Mouse (Mus musculus): ENCODE data around the gene Stk40. TPM values are rescaled to one million over a fixed set of nuclear protein-coding genes. Genes with fewer than 3 reads are reported as not detected.

Gene Stk40
- total and polyA plus RNA-seq, 2 experiments from 2014 or later = 19.7 to 23.3 TPM

GRCm38 (mm10) chr4:126152864-126153263, 49.1 kb downstream of the Stk40 start:
- H3K27ac ChIP-seq = no peak overlapping the region
- no peaks in the 10 kb centered on the region for H3K36me3 ChIP-seq (ENCODE audit: insufficient read depth, low read length)
- no peak for ATAC-seq
- 60% methylated on average over 14 of the region's 14 CpGs for WGBS
- no peak overlapping the region for H3K4me2 ChIP-seq (ENCODE audit: low read depth, low read length)
- H3K27me3 ChIP-seq (ENCODE audit: insufficient read depth, low read length) = no peaks in the 10 kb centered on the region
- H3K9ac ChIP-seq (replicated peaks; ENCODE audit: low read length) = no peak overlapping the region
- no peak for DNase-seq (ENCODE audit: low spot score)
- peaks cover 3% of the 10 kb centered on the region; the same call in 1 of the 2 replicates for H3K4me1 ChIP-seq (ENCODE audit: insufficient read depth, low read length)
- no peaks in the 10 kb centered on the region for H3K9me3 ChIP-seq (ENCODE audit: low read length)
- no peak overlapping the region for H3K4me3 ChIP-seq (ENCODE audit: low read length)
- TF ChIP-seq CTCF (IDR thresholded peaks at IDR 0.05; ENCODE audit: low read depth) = no peak

- Histone ChIP-seq H3K27me3 (ENCODE audit: insufficient read depth, low read length) (no peaks in the 10 kb centered on the region), H3K9ac (replicated peaks; ENCODE audit: low read length) (no peak overlapping the region), H3K27ac (peak overlapping the region; percentile 46; the same call in 1 of the 2 replicates), H3K9me3 (ENCODE audit: low read length) (no peaks in the 10 kb centered on the region), H3K36me3 (ENCODE audit: insufficient read depth, low read length) (no peaks in the 10 kb centered on the region), H3K4me1 (ENCODE audit: insufficient read depth, low read length) (no peaks in the 10 kb centered on the region), H3K4me3 (ENCODE audit: low read length) (no peak overlapping the region), H3K4me2 (ENCODE audit: low read depth, low read length) (no peak overlapping the region)
- DNase-seq (ENCODE audit: low spot score) (no peak), ATAC-seq (no peak)
- no peak for TF ChIP-seq CTCF (IDR thresholded peaks at IDR 0.05; ENCODE audit: low read depth)
- WGBS = 68% methylated on average over 4 of the region's 4 CpGs
Measured at GRCm38 (mm10) chr4:126155183-126155582, 51.4 kb downstream of the Stk40 start.

GRCm38 (mm10) chr4:126155869-126156268, 52.1 kb downstream of the Stk40 start:
- WGBS = 74% methylated on average over 2 of the region's 2 CpGs
- no peaks in the 10 kb centered on the region for H3K27me3 ChIP-seq (ENCODE audit: insufficient read depth, low read length)

GRCm38 (mm10) chr4:126156617-126157016, 52.9 kb downstream of the Stk40 start:
- WGBS = 53% methylated on average over 5 of the region's 5 CpGs
- no peak for ATAC-seq
- Histone ChIP-seq H3K9ac (replicated peaks; ENCODE audit: low read length) (no peak overlapping the region), H3K9me3 (ENCODE audit: low read length) (no peaks in the 10 kb centered on the region), H3K4me2 (ENCODE audit: low read depth, low read length) (no peak overlapping the region), H3K27me3 (ENCODE audit: insufficient read depth, low read length) (no peaks in the 10 kb centered on the region), H3K4me3 (ENCODE audit: low read length) (no peak overlapping the region), H3K36me3 (ENCODE audit: insufficient read depth, low read length) (no peaks in the 10 kb centered on the region), H3K27ac (no peak overlapping the region), H3K4me1 (ENCODE audit: insufficient read depth, low read length) (no peaks in the 10 kb centered on the region)
- no peak for DNase-seq (ENCODE audit: low spot score)
- peak; percentile 72 for TF ChIP-seq CTCF (IDR thresholded peaks at IDR 0.05; ENCODE audit: low read depth)

More at GRCm38 (mm10) chr4:126155869-126156268, 52.1 kb downstream of the Stk40 start:
- Histone ChIP-seq H3K4me3 (ENCODE audit: low read length) (no peak overlapping the region), H3K4me2 (ENCODE audit: low read depth, low read length) (no peak overlapping the region), H3K9me3 (ENCODE audit: low read length) (no peaks in the 10 kb centered on the region), H3K36me3 (ENCODE audit: insufficient read depth, low read length) (no peaks in the 10 kb centered on the region), H3K27ac (peak overlapping the region; percentile 46; the same call in 1 of the 2 replicates), H3K9ac (replicated peaks; ENCODE audit: low read length) (no peak overlapping the region), H3K4me1 (ENCODE audit: insufficient read depth, low read length) (no peaks in the 10 kb centered on the region)
- no peak for TF ChIP-seq CTCF (IDR thresholded peaks at IDR 0.05; ENCODE audit: low read depth)
- ATAC-seq = no peak
- DNase-seq (ENCODE audit: low spot score) = no peak

- peak; percentile 43 for TF ChIP-seq CTCF (IDR thresholded peaks at IDR 0.05; ENCODE audit: low read depth)
Measured at GRCm38 (mm10) chr4:126157562-126157961, 53.8 kb downstream of the Stk40 start.

GRCm38 (mm10) chr4:126159455-126159854, 55.7 kb downstream of the Stk40 start:
- no peak overlapping the region for H3K9ac ChIP-seq (replicated peaks; ENCODE audit: low read length)
- 0 out of 2 replicates have a peak, but pooled peaks cover 5% of the 10 kb centered on the region for H3K4me1 ChIP-seq (ENCODE audit: insufficient read depth, low read length)
- no peaks in the 10 kb centered on the region for H3K36me3 ChIP-seq (ENCODE audit: insufficient read depth, low read length)
- H3K4me3 ChIP-seq (ENCODE audit: low read length) = no peak overlapping the region
- no peak for TF ChIP-seq CTCF (IDR thresholded peaks at IDR 0.05; ENCODE audit: low read depth)
- 56% methylated on average over 8 of the region's 8 CpGs for WGBS
- no peaks in the 10 kb centered on the region for H3K27me3 ChIP-seq (ENCODE audit: insufficient read depth, low read length)
- no peaks in the 10 kb centered on the region for H3K9me3 ChIP-seq (ENCODE audit: low read length)
- no peak overlapping the region for H3K27ac ChIP-seq
- no peak overlapping the region for H3K4me2 ChIP-seq (ENCODE audit: low read depth, low read length)
- peak; percentile 49 for DNase-seq (ENCODE audit: low spot score)
- no peak for ATAC-seq

More at GRCm38 (mm10) chr4:126157562-126157961, 53.8 kb downstream of the Stk40 start:
- Histone ChIP-seq H3K9me3 (ENCODE audit: low read length) (no peaks in the 10 kb centered on the region), H3K27ac (no peak overlapping the region), H3K36me3 (ENCODE audit: insufficient read depth, low read length) (no peaks in the 10 kb centered on the region), H3K9ac (replicated peaks; ENCODE audit: low read length) (no peak overlapping the region), H3K4me1 (ENCODE audit: insufficient read depth, low read length) (no peaks in the 10 kb centered on the region), H3K4me2 (ENCODE audit: low read depth, low read length) (no peak overlapping the region), H3K4me3 (ENCODE audit: low read length) (no peak overlapping the region), H3K27me3 (ENCODE audit: insufficient read depth, low read length) (no peaks in the 10 kb centered on the region)
- DNase-seq (ENCODE audit: low spot score) = no peak
- WGBS = 91% methylated on average over 6 of the region's 6 CpGs
- ATAC-seq = no peak

- Histone ChIP-seq H3K27ac (no peak overlapping the region), H3K27me3 (ENCODE audit: insufficient read depth, low read length) (no peaks in the 10 kb centered on the region), H3K9me3 (ENCODE audit: low read length) (no peaks in the 10 kb centered on the region), H3K36me3 (ENCODE audit: insufficient read depth, low read length) (peaks cover 5% of the 10 kb centered on the region; the same call in 1 of the 2 replicates), H3K9ac (replicated peaks; ENCODE audit: low read length) (no peak overlapping the region), H3K4me3 (ENCODE audit: low read length) (no peak overlapping the region), H3K4me2 (ENCODE audit: low read depth, low read length) (no peak overlapping the region), H3K4me1 (ENCODE audit: insufficient read depth, low read length) (0 out of 2 replicates have a peak, but pooled peaks cover 5% of the 10 kb centered on the region)
- TF ChIP-seq CTCF (IDR thresholded peaks at IDR 0.05; ENCODE audit: low read depth) = no peak
- DNase-seq (ENCODE audit: low spot score) = no peak
- ATAC-seq = no peak
- WGBS = 93% methylated on average over 8 of the region's 8 CpGs
Measured at GRCm38 (mm10) chr4:126160981-126161380, 57.2 kb downstream of the Stk40 start.

Data from hindbrain, postnatal 0 days (tissue).